Mouse (Mus musculus) heart, postnatal 4 days (tissue): Measurements from ENCODE around the gene Dnah9. TPM values are rescaled to one million over a fixed set of nuclear protein-coding genes. Genes with fewer than 3 reads are reported as not detected.

Experiments
- DNase-seq: peaks from one replicate; pipeline ENCODE4 v3.0.0; 2021
- total RNA-seq, 2 experiments: library from RNA; stranded (reverse); gene quantifications; 2 replicates each; pipeline ENCODE4 v1.2.3; 2021

Gene Dnah9
- total RNA-seq, 2 experiments from 2014 or later: not detected

DNA sequence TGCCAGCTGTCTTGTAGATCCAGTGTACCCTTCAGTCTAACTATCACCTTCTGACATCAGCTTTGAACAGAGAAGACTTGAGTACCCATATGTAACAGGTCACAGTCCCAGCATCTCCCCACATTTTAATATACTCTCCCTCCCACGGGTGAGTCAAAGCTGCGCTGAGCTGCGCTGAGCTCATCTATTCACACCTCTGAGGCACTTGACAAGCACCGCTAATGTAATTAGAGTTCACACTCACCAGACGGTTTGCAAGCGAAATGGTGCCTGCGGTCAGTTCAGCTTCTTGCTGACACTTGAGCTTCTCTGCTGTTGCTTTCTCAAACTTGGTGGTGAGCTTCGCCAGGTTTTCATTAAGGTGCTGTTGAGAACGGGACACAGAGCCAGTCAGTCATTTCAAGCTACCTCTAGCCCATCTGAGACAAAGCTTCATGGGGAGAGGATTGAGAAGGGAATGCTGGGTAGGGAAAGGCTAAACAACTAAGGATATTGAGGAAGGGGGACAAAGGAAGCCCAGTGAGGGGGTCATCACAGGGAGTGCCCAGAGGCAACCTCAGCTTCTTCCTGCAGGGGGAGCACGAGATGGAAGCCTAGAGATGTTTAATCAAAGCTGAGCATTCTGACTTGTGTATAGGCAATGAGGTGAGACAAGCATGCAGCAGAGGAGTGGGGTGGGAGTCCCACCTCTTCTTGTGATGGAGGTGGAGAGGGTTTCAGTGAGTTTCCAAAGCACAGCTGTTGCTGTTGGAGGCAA is 249.7 kb downstream of the Dnah9 start:
- no peak for DNase-seq

DNA sequence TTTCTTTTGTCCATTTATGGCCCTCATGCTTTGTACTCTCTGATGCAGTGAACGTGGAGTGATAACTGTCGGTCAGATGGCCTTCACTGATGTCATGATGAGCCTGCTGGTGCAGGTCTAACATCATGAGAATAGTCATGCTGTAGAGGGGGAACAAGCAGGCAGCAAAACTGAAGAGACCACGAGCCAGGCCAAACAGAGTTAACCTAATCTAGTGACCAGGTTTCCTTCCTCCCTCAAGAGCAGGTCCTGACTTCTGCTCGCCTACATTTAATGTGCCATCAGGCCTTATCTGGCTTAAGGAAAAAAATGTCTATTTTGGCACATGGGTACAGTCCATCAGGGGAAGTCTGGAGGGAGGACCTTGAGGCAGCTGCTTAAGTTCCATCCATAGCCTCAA is 259.2 kb downstream of the Dnah9 start:
- DNase-seq: no peak

DNA sequence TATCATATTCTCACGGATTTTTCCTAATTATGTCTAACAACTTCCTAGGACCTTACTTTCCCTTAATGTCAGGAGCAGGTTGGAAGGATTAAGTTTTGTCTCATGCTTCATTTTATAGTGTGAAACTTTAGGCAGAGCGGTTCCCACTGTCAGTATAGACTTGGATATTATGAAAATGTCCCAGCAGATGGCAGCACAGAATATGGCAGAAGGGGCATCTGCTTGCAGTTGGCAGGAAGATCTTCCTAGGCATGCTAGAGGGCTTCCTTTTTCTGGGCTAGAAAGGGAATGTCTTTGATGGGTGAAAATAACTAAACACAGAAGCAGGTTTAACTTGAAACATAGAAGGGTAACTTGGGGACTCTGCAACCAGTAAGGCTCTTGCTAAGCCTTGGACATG is 262.9 kb downstream of the Dnah9 start:
- peak; percentile 9 for DNase-seq

DNA sequence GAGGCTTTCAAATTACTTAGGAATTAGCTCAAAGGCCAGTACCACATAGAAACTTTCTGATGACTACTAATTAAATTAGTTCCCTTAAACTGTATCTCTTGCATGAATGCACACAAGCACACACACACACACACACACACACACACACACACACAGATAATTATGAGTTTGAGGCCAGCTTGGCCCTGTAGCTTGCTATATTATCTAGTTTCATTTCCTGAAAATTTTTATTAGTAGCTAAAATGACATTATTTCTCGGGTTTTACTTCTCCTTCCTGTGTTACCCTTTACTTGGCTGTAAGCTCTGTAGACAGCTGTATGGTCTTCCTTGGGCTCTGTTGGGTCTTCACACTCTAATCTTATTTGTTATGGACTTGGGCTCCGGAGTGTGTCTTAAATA is 264.4 kb downstream of the Dnah9 start:
- DNase-seq: no peak

DNA sequence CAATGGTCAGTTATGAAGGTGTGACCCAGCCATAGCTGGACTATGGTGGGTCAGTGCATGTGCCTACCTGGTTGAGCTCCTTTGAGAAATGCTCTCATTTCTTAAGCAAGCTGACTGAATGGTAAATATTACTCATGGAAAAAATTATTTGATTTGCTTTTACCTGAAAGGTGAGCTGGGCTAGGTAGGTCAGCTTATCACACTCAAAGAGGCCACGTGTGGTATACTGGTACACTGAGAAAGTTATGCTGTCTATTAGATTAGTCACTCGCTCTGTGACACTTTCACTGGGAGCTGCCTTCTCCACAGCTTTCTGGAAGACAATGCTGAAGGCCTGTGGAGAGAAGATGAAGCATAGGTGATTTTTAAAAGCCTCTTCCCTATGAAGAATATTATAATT is 286.9 kb downstream of the Dnah9 start:
- DNase-seq: no peak

DNA sequence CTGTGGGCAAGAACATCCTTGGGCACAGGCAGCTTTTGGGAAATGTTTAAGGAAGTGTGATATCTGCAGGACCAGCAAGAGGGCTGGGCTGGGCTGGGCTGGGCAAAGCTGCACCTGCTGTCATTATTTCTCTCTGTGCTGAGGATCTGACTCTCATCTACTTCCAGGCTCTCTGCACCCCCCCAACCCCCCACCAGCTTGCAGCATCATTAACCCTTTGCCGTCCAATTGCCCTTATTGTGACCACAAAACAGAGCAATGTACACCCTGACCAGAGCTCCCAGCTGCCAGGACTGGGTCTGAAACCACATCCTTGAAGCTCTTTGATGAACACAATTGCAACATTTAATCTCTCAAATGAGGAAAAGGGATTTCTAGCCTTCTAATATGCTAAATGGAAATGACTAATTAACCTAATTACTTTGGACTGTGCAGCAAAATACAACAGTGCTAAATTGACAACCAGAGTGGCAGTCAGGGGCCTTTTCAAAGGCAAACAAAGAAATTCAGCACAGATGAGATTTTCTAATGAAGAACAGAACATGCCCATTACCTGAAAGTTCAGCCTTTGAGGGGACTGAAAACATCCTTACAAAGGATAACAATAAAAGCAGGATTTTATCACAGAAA is 291.1 kb downstream of the Dnah9 start:
- no peak for DNase-seq

DNA sequence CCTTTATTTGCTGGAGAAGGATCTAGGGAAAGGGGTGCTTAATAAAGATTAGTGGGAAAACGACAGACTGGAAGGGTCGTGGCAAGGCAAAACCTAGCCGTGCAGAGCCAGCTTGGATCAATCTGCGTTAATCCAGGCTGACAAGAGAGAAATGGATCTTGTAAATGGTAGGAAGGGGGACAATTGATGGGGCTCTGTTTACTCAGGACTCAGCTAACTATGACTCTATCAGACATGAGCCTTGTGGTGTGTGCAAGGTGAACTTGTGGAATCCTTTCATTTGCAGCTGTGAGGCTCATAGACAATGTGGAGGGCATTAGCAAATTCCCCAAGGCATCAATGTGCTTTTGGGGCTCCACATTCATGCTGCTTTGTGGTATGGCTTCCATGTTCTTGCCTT is 306.9 kb downstream of the Dnah9 start:
- no peak for DNase-seq

DNA sequence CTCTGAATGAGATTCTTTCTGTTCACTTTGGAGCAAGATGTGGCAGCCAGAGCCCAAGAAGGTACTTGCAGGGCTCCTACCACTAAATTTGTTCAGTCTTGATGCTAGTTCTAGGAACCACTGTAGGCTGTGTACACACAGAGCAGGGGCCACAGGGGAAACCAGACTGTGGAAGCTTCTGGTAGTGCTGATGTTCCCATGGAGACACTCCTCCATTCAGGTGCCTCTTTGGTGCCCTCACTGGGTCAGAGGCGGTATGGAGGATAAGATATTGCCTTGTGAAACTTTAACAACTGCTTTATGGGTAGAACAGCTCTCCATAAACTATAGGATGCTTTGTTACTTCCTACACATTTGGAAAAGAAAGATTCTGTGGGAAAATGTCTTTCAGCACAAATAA is 316.3 kb downstream of the Dnah9 start:
- peak; percentile 14 for DNase-seq

DNA sequence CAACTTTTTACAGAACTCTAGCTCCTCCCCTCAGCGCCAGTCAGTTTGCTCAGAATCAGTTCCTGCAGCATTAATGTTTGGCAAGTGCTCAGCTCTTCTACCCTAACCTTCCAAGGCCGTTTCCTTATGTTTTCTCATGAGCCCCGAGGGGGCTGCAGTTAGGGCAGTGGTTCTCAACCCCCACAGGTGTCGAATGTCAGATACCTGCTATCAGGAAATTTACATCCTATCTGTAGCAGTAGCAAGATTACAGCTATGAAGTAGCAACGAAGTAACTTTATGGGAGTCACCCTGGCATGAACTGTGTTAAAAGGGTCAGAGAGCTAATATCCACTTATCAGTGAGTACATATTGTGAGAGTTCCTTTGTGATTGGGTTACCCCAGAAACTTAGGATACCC is 321.9 kb downstream of the Dnah9 start:
- no peak for DNase-seq

DNA sequence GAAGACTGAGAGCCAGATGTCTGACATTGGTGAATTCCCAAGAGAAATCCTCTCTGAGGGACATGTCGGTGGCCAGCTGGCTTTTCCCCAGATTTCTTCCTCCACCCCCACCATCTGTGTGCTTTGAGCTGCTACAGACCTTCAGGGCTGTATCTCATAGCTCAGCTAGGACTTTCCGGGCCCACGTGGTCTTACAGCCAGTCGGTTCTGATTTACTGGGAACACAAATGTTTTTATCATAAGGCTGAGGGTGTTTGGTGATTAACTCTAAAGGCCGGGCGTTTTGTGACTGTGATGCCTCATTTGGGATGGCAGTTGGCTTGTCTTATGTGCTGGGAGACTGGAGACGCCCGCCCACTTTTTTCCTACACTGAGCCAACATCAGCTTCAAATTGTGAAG is 329.4 kb downstream of the Dnah9 start:
- peak; percentile 35 for DNase-seq

DNA sequence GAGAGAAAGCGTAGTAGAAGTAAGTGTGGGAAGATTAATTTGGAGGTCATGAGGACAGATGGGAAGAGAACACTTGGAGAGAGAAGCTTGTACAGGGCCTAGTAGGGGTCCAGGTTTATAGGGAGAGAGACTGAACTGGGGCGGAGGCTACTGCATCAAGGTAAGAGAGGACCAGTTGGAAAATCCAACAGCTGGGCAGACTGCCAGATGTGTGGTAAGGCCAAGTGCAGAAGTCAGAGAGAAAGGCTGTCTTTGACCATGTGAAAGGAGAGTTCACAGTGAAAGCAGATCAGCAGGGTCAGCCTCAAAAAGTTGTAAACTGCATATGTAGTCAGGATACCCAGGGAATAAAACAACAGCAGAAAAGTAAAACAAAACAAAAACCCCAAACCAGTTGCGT is 343.8 kb downstream of the Dnah9 start:
- peak; percentile 15 for DNase-seq

DNA sequence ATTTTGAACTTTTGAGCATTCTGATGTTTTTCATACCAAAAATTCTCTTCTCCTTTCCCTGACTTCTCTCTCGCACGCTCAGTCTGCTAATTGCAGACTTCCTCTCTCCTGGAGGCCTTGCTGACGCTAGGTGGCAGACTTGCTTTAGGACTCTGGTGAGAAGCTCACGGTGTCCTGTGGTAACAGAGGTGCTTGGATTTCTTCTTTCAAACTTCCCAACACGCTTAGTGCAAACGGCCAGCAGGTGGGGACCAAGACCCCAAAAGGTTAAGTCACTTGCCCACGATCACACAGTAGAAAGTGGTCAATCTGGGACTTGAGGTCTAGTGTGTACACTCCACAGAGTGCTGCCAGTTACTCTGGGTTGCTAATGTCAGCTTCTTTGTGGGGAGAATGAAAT is 347.5 kb downstream of the Dnah9 start:
- peak; percentile 82 for DNase-seq

DNA sequence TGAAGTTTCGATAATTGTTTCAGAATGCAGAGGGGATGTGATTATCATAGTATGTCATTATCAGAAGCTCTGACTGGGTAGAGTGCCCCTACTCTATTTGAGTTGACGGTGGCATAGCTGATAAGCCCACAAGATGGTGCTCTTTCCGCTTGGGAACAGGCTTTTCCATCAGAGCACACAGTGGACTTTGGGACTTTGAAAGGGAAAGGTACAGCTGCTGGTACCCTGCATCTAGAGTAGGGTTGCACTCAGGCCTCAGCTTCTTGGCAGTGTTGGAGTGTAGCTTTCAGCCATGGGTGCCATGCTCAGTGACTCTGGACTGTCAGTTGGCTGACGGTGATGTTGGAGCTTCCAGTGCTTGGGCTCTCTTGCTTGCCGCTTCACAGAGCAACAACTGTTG is 348.1 kb downstream of the Dnah9 start:
- no peak for DNase-seq

DNA sequence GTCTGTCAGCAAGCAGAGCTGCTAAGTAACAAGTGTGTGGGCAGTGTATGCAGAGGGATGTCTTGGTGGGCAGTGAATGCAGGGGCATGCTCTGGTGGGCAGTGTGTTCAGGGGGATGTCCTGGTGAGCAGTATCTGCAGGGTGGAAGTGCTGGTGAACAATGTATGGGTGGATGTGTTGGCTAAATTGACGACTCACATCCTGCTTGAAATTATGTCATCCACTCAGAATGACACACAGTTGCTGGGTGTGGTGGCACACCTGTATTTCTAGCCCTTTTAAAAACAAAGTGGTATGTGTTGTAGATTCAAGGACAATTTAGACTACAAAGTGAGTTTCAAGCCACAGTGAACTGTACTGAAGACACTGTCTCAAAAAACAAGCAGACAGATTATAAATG is 350.2 kb downstream of the Dnah9 start:
- no peak for DNase-seq

DNA sequence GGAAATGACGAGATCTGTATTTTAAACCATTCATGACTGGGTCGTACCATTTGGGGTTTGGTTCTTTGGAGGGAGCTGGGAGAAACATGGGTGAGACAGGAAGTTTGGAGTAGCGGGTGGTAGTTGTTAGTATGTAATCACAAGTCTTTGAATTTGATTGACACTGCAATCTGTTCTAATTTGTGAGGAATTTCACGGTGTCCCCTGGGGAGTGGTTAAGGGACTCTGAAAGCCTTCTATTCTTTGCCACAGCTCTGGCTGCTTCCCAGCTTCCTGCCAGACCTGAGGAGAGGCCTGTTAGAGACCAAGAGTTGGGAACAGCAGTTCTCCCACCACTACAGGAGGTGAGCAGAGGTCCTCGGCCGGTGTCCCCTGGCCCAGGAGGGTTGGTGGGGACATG is 352.1 kb downstream of the Dnah9 start:
- no peak for DNase-seq

DNA sequence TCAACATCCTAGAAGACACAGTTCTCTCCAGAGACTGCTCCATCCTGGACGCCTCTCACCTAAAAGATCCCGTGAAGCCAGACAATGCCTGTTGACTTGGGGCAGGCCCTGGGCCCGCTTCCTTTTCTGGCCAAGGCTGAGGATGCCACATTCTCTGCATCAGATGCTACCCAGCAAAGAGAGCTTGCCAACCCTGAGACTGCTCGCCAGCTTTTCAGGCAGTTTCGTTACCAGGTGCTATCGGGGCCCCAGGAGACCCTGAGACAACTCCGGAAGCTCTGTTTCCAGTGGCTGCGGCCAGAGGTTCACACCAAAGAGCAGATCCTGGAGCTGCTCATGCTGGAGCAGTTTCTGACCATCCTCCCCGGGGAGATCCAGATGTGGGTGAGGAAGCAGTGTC is 354.0 kb downstream of the Dnah9 start:
- DNase-seq: no peak

DNA sequence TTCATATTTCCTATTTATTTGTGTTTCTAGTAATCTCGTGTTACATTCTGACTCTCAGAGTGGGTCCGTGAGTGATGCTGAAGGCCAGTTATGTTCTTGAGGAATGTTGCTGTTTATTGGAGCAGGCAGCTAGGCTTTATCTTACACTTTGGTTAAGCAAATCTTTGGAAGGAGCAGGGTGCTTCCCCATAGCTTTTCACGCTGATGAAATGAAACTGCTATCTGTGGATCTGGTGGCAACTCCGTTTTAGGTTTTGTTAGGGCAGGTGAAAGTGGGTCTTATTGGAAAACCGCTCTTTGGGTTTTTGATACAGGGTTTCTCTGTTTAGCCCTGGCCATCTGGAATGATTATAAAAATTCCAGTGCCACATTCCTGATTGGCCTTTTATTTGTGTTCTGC is 356.3 kb downstream of the Dnah9 start:
- no peak for DNase-seq

DNA sequence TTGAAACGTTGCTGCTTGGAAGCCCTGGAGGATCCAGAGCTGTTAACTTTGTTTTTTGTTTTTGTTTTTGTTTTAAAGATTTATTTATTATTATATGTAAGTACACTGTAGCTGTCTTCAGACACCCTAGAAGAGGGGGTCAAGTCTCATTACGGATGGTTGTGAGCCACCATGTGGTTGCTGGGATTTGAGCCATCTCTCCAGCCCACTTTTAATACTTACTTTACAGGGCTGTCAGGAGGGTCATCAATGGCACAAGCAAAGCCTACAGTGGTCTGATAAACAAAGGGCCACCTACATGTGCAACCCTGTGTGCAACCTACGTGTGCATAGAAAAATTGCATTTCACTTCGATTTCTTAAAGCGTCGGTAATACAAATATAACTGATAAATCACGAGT is 360.8 kb downstream of the Dnah9 start:
- DNase-seq: no peak

DNA sequence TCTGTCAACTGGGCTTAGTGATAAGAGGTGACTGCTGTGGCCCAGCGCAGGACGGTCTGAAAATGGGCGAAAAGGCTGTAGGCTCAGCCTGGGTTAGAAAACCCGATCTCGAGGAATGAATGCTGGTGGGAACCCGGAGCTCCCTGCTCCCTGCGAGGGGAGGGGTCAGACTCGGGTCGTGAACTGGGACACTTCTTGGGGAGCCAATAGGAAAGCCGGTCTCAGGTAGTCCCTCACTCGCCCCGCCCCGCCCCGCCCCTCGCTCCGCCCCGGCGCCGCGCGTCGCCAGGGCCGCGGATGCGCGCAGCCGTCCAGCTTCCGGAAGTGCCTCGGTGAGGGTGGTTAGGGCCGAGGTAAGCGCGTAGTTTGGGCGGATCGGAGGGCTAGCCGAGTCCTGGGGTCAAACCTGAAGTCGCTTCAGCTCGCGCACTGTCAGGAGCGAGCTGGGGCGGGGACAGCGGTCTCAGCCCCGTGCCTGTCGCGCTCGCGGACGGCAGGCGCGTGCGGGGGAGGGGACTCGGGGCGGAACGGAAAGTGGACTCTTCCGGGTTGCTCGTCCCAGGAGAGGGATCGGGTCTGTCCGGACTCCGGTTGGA is 361.3 kb downstream of the Dnah9 start, which contains the start of gene Zkscan6:
TSS of gene Zkscan6 (plus strand) at position 267 of the 596 bp plus-strand sequence.
- DNase-seq: peak; percentile 86

DNA sequence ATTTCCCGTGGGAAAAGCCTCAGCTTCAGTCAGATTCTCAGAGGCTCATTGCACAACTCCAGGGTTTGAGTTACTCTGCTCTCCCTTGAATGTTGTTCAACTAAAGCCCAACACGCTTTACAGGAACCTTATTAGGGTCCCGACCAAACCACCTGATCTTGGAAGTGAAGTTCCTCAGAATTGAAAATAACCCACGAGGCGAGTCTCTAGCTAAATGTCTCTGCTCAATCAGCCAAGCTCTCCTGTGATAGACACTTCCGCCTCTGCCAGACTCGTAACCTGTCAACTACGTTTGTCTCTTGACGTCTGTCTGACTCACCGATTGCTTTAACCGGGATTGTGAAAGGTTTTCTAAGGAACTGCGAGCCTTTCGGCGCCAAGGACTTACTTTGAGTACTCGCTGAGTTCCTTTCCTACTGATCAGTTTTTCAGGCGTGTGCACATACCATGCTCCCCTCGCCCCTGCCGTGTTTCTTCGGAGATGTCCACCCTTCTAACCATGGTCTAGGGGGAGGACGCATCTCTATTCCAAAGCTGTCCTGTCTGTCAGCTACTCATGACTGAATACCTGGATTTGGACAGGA is 361.9 kb downstream of the Dnah9 start:
- DNase-seq: peak; percentile 20

DNA sequence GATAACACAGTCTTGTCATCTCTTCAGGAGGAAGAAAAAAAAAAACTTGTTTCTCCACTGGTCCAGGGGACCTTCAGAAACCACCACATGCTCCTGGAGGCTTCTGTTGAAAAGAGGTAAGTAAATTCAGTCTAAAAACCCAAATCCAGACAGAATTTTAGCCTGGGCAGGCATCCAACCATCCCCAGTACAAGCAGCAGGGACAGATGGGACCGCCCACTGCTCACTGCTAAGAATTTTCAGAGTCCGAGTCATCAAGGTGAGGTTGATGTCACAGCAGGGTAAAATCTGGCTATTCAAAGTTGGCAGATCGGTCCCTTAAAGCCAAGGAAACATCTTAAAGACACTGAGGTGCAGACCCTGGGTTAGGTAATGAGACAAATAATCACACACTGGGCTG is 366.5 kb downstream of the Dnah9 start:
- no peak for DNase-seq

DNA sequence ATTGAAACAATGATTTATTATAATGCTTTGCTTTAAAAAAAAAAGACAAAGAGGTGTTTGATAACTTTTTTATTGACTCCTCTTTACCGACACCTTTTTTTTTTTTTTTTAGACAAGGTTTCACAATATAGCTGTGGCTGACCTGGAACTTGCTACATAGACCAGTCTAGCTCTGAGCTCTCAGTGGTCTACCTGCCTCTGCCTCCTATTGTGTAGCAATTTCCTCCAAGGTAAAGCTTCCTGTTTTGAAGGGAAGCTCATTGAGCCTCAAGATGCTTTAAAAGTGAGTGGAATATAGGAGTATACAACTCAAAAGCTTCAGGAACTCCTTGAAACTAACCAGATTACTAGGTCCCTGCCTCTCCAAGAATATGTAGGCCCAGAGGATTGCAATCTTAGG is 372.5 kb downstream of the Dnah9 start:
- DNase-seq: no peak

DNA sequence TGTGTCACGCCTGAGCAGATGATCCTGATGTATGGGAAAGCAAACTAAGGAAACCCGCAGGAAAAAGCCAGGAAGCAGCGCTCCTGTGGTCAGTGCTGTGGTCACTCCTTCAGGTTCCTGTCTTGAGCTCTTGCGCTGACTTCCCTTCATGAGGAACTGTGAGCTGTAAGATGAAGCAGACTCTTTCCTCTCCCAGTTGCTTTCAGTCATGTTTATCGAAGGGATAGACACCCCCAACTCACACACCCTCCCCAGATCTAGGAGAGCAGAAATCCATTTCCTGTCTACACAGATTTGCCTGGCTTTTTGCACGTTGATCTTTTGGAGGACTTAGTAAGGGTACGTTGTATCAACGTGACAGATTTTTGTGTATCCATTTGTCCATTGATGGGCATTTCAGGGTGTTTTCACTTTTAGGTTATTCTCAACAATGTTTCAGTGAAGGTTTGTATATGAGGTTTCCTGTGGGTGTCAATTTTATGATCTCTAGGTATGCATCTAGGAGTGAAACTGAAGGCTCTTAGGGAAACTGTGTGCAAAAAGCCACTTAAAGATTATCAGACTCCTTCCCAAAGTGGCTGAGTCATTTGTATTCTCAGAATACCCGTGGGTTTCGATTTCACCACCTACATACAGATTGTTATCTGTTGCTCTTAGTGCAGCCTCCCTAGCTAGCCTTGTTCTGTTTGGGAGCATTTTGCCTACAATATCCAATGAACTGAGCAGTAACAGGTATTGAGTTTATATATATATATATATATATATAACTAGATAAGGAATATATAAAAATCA is 373.7 kb downstream of the Dnah9 start:
- no peak for DNase-seq
